Mouse (Mus musculus): ENCODE measurements around the gene Mllt10.
"Not testable (repeated sequence)": the region's sequence is repeated elsewhere in the genome, so short reads cannot be mapped to it uniquely, and the experiment has no call there.

Mllt10 gene

DNA sequence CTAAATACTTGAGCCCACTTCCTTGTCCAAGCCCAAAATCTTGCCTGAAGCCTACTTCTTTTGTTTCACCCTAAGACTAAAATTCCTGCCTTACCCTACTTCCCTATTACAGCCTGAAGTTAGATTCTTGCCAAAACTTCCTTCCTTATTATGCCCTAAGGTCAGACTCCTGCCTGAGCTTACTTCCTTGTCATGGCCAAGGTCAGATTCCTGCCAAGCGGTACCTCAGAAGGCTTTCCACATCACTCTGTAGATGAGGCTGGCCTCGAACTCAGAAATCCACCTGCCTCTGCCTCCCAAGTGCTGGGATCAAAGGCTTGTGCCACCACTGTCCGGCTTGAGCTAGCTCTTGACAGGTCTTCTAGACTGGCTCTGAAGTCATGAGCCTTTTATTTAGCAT, 32.7 kb downstream of the Mllt10 start:
- not testable (repeated sequence) for DNase-seq (ENCODE audit: low read depth, low spot score)

DNA sequence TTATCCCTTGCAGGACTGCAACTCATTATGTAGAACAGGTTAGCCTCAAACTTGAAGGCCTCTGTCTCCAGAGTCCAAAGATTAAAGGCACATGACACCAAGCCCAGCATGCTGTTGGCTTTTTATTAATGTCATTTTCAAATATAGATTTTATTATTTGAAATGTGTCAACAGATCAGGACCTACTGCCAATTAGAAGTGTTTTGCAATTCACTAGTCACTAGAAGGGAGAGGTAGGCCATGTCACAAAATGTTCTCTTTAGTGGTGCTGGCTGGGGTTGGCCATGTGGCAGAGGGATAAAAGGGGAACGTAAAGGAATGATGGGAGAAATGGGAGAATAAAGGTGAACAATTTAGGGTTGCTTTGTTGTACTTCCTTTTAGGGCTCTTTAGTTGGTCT, 38.8 kb downstream of the Mllt10 start:
- no peak for DNase-seq (ENCODE audit: low read depth, low spot score)

DNA sequence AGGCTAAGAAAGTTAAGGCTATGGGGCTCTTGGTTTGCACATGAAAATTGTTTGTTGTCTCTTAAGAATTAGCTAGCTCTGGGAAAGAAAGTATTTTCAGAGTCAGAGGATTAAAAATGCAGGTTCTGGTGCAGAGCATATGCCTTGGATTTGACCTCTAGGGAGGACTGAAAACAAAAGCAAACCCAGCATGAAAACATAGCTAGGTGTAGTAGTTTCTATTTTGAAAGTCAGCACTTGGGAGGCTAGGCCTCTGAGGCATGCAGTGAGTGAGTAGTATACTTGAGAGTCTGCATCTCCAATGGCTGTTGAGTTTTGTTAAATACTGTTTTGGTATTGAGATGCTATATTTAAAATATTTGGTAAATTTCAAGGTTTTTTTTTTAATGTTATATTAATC, 39.3 kb downstream of the Mllt10 start:
- DNase-seq (ENCODE audit: low read depth, low spot score), result no peak

DNA sequence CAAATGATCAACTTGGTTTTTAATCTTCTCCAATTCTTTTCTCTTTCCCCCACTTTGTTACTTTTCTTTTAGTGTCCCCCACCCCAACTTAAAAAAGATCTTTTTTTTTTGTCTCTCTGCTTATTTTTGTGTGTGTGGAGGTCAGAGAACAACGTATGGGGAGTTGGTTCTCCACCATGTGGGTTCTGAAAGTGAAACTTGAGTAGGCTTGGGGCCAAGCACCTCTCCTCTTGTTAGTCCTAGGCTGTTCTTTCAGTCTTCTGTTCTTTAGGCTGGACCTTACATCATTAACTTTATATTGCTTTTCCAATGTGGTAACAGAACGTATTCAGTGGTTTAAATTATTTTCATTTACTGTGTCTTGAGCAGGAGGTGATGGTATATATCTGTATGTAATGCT, 40.8 kb downstream of the Mllt10 start:
- DNase-seq (ENCODE audit: low read depth, low spot score), result no peak

DNA sequence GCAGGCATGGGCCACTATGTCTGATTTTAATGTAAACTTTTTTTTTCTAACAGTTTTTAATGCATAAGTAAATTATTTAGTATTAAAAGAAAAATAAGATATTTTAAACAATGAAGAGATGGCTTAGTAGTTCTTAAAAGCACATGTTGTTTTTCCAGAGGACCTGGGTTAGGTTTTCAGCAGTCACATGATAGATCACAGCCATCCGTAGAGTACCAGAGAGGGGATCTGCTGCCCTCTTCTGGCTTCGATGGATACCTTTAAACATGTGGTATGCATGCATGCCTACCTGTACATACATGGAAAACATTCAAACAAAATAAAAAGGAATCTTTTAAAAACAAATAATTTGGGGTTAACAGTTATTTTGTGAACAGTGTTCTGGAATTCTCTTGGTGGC, 45.9 kb downstream of the Mllt10 start:
- no peak for DNase-seq (ENCODE audit: low read depth, low spot score)

DNA sequence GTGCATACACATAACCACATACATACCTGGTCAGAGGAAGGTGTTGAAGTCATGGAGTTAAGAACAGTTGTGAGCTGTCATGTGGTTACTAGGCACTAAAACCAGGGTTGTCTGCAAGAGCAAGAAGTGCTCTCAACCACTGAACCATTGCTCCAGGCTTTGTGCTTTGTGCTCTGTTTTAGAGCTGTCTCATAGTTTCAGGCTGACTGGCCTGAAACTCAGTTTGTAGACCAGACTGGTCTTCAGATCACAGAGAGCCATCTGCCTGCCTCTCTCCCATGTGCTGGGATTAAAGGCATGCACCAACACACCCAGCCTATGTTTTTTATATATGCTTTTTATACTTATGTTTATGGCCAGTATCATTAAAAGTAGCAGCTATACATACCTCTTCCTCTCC, 52.5 kb downstream of the Mllt10 start:
- DNase-seq (ENCODE audit: low read depth, low spot score), result no peak

DNA sequence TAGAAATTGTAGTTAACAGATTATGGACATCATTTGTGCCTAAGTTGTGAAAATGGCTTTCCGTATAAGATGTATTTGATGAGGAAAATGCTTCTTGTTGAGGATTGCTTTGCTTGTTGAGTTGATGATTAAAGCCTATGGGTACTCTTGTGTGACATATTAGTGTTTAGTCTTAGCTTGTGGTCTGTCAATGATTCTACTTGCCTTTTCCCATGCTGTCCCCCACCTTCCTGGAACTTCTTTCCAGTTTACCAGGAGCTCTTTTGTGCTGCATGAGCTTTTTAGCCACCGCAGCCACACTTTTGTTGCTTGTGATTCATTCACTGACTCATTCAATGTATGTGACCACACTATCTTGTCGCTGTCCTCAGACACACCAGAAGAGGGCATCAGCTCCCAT, 53.2 kb downstream of the Mllt10 start:
- DNase-seq (ENCODE audit: low read depth, low spot score), result no peak

DNA sequence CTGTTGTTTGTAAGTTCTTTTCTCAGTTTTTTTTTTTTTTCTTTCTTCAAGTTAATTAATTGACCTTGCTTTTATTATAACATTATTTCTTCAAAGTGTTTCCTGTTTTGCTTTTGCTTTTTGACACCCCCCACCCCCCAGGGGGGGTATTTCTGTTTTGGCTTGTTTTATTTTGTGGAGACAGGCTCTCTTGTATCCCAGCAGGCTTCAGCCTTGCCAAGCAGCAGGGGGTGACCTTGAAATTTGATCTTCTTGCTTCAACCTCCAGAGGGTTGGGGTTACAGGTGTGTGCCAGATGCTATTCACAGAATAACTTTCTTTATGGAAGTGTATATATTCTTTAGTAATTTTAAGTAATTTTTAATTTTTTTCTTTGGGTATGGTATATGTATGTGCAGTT, 56.4 kb downstream of the Mllt10 start:
- DNase-seq (ENCODE audit: low read depth, low spot score), result no peak

DNA sequence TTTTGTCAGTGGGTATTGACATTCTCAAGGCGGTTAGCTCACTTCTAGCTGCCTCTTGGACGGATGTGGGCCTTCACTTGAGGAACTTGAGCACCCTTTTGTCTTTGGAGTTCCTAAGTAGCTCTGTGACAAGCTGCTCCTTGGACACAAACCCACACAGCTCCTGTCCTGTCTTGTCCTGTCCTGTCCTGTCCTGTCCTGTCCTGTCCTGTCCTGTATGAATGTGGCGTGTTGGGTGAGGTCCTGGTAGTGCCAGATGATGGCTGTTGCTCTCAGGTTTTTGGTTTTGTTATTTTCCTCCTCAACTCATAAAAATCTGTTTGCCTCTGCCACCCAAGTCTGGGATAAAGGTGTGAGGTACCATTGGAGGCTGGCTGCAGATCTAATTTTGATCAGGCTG, 61.4 kb downstream of the Mllt10 start:
- DNase-seq (ENCODE audit: low read depth, low spot score), result no peak

DNA sequence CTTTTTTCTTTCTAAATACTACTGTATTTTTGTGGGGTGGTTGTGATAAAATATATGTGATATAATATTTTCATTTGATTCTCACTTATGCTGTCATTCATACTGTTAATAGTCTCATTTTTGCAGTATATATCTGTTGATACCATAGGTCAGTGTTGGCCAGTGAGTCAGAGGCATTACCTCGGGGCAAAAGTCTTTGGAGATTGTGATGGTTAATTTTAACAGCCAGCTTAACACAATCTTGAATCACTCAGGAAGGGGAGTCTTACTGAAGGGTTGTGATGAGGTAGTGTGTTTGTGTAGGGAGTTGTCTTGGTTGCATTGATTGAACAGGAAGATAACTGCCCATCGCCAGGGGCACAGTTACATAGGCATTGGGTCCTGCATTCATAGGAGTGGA, 83.1 kb downstream of the Mllt10 start:
- no peak for DNase-seq (ENCODE audit: low read depth, low spot score)

DNA sequence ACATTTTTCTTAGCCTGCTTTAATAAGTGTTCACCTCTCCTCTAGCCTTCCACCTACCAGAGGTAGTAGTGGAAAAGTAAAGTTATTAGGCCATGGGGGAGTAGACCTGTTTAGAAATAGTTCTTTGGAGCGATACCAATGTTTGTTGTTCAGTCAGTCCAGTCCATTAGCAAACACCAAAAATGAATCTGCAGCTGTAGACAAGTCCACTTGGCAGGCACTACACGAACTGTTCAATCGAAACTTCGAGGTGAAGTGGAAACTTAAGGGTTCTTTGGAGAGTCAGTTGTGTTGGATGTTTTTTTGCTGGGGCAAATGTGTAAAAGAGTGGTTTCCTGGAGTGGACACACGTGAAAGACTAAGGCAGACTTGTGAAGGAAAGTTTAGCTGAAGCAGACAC, 84.6 kb downstream of the Mllt10 start:
- no peak for DNase-seq (ENCODE audit: low read depth, low spot score)

DNA sequence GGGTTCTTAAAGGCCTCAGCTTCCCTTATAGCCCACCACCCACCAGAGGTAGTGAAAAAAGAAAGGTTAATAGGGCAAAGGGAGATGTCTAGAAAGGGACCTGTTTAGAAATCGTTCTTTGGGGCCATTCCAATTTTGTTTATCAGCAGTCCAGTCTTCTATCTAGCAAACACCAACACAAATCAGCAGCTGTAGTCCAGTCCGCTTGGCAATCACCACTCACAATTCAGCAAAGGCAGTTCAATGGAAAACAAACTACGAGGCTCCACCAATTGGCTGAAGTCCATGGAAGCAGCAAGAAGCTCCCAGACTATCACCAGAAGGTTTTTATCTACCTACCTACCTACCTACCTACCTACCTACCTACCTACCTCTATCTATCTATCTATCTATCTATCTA, 101.1 kb downstream of the Mllt10 start:
- DNase-seq (ENCODE audit: low read depth, low spot score), result no peak

DNA sequence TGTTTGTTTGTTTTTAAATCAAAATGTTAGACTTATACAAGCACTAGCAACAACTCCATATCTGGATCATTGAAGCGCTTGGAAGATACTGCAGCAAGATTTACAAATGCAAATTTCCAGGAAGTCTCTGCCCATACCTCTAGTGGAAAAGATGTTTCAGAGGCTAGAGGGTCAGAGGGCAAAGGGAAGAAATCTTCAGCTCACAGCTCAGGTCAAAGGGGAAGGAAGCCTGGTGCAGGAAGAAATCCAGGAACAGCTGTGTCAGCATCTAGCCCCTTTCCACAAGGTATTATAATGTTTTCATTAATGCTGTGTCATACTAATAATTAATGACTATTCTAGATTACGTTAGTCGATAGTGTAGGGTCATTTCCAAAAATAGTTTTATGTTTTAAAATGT, 104.4 kb downstream of the Mllt10 start:
- DNase-seq (ENCODE audit: low read depth, low spot score), result no peak

DNA sequence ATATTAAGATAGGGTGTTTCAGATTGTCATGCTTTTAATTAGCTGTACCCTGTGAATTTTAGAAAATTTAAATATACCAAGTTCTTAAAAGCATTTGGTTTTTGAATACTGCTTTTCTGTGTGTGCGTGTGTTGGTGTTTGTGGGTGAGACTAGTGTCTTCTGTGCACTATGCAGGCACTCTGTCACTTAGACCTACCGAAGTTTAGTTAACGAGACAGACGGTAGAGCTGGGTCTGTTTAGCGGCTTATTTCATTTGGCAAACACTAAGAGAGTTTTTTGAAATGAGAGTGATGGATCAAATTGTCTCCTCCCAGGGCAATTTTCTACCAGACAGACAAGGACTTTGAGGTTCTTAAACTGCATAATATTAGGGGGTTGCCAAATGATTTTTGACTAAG, 106.0 kb downstream of the Mllt10 start:
- DNase-seq (ENCODE audit: low read depth, low spot score), result no peak

DNA sequence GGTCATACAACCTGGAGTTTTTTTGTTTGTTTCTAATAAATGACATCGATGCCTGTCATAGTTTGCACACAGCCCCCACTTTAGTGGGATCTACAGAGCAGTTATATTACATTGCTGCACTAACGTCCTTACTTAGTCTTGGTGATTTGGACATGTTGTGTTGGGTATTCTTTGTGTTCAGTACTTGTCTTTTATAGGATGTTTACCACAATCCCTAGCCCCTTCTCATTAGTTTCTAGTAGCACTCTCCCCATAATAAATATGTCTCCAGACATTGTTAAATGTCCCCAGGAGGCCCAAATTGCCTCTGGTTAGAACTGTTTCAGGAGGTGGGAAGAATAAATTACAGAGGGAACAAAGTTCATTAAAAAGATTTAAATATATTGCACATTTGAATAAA, 110.5 kb downstream of the Mllt10 start:
- no peak for DNase-seq (ENCODE audit: low read depth, low spot score)

DNA sequence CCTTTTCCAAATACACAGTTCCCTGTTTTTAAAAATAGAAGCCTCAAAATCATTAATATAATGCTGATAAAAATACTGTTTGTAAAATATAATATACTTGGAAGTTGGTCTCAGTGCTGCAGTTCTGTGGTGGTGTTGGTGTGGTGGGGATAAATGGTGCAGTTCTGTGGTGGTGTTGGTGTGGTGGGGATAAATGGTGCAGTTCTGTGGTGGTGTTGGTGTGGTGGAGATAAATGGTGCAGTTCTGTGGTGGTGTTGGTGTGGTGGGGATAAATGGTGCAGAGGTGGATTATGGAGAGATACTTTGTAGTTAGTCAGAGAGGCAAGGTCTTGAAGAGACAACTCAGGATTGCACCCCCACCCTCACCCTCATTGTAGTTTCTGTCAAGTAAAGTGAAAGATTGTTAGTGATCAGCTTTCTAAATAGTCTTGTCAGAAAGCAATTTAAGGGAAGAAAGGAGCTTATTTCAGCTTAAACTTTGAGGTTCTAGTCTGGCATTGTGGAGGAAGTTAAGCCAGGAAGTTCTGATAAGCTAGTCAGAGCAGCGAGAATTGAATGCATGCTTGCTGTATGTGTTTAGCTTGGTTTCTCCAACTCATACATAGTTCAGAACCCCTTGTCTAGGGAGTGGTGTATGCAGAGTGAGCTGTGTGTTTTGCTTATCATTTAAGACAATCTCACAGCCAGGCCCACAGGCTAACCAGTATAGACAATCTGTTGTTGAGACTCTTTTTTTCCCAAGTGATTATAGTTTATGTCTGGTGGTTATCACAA, 114.3 kb downstream of the Mllt10 start:
- no peak for DNase-seq (ENCODE audit: low read depth, low spot score)

DNA sequence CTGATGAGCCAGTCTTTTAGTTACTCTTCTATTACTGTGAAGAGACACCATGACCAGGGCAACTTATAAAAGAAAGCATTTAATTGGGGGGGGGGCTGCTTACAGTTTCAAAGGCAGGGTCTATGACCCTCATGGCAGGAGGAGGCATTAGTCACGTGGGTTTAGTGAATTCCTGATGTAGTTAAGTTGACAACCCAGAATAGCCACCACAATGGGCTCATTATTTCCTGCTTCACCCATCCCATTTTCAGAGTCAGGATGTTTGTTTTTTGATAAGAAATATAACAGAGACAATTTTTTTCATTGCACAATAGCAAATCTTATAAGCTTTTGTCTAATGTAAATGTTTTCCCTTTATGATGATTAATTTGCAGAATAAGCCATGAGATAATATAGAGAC, 120.2 kb downstream of the Mllt10 start:
- no peak for DNase-seq (ENCODE audit: low read depth, low spot score)

DNA sequence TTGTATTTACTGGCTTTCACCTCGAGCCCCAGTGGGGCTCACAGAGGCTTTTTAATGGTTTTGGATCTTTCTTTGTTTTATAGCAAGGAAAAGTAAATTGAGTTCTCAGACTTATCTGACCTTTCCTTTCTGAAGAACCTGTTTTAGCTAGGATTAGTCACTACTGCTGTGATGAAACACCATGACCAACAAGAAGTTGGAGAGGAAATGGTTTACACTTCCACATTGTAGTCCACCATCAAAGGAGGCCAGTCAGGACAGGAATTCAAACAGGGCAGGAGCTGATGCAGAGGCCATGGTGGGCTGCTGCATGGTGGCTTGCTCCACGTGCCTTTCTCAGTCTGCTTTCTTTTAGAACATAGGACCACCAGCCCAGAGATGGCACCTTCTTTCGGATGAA, 121.2 kb downstream of the Mllt10 start:
- no peak for DNase-seq (ENCODE audit: low read depth, low spot score)

DNA sequence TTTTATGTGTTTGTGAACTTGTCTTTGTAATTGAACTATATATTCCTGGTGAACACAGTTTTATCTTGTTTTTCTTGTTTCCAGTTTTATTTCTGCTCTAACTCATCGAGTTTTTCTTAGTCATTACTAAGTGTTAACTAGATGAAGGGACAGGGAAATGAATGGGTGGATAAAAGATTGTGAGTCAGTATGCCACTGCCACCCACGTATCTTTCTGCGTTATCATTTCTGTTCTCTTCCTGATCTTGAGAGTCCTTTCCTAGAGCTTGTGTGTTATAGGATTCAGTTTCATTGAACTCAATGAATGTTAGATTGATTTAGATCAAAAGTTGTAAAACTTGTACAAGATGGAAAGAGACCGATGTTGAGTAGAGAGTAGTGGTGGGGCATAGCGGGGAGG, 125.3 kb downstream of the Mllt10 start:
- DNase-seq (ENCODE audit: low read depth, low spot score), result no peak

DNA sequence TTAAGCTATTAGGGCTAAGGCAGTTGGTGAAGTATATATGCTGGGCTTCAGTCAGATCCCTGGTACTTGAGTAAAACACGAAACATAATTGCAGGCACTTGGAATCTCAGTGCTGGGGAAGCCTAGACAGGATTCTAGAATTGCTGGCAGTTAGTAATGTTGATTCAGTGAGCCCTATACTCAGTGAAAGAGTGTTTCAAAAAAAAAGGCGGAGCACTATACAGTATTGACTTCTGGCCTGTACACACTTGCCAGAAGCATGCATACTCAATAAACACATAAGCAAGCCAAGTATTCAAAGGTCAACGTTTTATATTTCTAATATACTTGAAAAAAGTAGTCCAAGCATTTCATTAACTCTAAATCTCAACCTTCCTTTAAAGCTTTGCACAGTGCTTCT, 126.6 kb downstream of the Mllt10 start:
- DNase-seq (ENCODE audit: low read depth, low spot score), result no peak

DNA sequence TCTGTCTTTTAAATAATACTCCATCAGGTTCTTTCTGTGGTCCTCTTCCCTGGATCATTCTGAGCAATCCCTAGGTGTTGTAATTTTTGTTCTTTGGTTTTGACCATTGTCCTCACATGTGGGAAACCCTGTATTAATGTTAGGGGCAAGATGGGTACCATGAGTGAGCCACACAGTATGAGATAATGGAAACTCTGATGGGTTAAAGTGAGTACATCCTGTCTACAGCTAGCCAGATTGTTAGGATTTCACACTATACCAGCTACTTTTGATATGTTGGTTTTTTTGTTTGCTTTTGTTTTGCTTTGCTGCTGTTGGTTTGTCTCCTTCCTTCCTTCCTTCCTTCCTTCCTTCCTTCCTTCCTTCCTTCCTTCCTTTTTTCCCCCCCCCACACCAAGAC, 128.0 kb downstream of the Mllt10 start:
- no peak for DNase-seq (ENCODE audit: low read depth, low spot score)

DNA sequence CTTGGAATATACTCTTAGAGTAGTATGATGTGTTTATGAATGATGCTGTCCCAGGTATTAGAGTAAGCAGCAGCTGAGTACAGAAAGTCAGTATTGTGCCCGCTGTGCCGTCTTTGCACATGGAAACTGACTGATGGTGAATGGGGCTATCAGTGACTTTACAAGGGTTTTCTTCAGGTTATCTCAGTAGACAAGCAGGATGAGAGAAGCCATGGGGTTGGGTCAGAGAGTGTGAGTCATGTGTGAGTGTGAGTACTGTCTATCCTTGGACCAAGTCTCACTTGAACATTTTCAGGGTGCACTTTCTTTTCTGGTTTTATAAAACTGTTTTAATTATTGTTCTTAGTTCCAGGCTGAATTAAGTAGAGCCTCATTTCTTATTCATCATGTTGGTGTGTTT, 133.3 kb downstream of the Mllt10 start:
- DNase-seq (ENCODE audit: low read depth, low spot score), result no peak

DNA sequence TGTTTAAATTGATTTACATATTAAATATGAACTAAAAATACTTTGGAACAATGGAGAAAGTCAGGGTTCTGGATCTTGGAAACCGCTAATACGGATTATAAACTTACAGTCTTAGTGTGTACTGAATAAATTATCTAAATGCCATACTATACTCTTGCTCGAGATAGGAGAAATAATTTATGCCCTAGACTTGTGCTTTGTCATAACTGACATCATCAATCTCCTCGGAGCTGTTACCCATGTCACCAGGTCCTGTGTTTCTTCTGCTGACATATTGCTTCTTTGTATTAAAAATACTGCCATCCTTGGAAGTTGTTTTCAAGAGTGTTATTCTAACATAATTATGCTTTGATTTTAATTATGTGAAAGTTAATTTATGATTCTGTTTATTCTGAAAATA, 140.2 kb downstream of the Mllt10 start:
- no peak for DNase-seq (ENCODE audit: low read depth, low spot score)

DNA sequence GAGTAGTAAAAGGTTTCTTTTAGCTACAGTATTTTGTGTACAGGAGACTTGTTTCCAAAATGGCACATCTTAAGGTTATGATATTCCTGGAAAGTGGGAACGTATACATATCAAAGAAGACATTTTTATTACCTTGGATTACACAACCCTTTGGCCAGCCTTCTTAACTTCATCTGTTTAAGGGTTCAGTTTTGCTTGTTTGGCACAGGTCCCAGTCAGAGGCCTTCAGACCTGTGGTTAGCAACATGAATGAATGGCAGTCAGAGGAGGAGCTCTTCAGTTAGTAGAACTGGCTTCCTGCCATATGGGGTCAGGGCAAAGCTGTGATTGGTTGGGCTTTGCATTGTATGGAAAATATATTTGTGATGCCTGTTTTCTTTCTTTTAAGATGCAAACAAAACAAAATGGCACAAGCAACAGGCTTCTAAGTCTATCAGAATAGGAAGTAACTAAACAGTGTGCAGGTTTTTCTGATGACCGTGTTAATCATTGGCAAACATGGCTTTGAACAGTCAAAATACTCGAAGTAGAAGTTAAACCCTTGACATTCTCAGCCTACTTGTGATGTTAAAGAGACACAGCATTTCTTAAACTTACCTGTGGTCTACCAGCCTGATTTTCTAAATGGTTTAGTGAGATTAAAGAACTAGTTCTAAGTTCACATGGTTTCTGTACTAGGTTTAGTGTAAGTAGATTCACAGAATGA, 140.8 kb downstream of the Mllt10 start:
- DNase-seq (ENCODE audit: low read depth, low spot score), result no peak
